Mouse (Mus musculus): ENCODE measurements around the gene Vmn2r62. TPM values are rescaled to one million over a fixed set of nuclear protein-coding genes. Genes with fewer than 3 reads are reported as not detected.
"Not testable (repeated sequence)": the region's sequence is repeated elsewhere in the genome, so short reads cannot be mapped to it uniquely, and the experiment has no call there.

Gene Vmn2r62
- polyA plus RNA-seq (2016; fragmentation: Nextera tagmentation; extraction: Ambion mirVana) = not detected in 2 replicates

DNA sequence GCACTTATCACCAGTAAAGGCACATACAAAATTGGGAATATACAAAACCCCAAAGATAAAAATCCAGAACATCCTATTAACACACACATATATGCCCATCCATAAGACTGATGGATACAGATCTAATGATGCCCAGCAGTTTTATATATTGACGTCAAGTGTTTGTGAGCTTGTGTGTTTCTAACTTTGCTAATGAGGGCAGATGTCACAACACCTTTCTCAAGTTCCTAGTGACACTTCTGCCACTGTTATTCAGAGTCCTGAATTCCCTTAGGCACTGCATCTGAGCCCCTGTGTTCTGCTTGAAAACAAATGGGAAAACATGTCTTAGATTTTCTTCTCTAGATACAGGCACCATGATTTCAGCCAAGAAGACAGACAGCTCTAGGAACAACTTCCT lies at the start of gene Vmn2r62:
Gene Vmn2r62, minus strand, starts transcription at position 101 of the 400 bp plus-strand sequence.
- H3K9me3 ChIP-seq; H3K4me1 ChIP-seq; H3K27ac ChIP-seq; H3K4me3 ChIP-seq; DNase-seq (ENCODE audit: low spot score); H3K36me3 ChIP-seq; H3K27me3 ChIP-seq (ENCODE audit: insufficient read depth, poor library complexity, severe bottlenecking): not testable (repeated sequence)
- no CpG with 5 or more reads among the region's 1 CpGs for WGBS

DNA sequence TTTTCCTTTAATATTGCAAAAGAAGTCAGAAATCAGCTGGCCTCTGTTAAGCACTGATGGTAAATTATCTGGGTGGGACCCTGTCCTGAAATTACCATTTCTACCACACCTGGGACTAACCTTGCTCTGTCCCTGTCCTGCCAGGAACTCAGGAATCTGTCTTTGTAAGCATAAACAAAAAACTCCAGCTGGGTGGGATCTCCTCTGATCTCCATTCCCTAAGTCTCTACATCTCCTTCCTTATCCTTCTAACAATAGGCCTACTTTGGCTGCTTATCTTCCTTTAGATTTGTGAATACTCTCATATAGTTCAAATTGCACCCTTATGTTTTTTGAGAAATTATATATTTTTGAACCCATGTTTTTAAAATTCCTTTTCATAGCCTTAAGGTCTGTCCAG lies 45.0 kb upstream of the Vmn2r62 start:
- not testable (repeated sequence) for H3K27ac ChIP-seq; H3K9me3 ChIP-seq; H3K36me3 ChIP-seq; DNase-seq (ENCODE audit: low spot score); H3K4me3 ChIP-seq; H3K4me1 ChIP-seq; H3K27me3 ChIP-seq (ENCODE audit: insufficient read depth, poor library complexity, severe bottlenecking)

DNA sequence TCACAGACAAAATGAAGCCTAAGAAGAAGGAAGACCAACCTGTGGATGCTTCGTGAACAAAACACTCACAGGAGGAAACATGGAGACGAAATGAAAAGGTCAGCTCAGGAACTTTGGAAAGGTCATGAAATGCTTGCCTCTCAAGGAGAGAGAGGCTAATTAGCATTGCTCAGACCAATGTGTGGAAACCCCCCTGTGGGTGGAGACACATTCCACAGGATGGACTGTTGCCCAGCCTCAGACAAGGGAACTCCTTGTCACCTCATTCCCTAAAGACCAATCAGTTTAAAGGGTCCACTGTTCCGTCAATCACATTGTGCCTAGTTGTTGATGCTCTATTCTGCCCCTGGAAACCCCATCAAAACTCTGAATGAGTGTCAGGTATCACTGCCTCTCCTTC lies 38.9 kb upstream of the Vmn2r62 start:
- Histone ChIP-seq H3K4me1 (no peaks in the 10 kb centered on the region), H3K27ac (no peak overlapping the region), H3K9me3 (peaks cover 4% of the 10 kb centered on the region; the same call in 1 of the 2 replicates), H3K36me3 (no peaks in the 10 kb centered on the region), H3K4me3 (no peak overlapping the region), H3K27me3 (ENCODE audit: insufficient read depth, poor library complexity, severe bottlenecking) (no peaks in the 10 kb centered on the region)
- 64% methylated on average over 3 of the region's 3 CpGs for WGBS
- DNase-seq (ENCODE audit: low spot score) = no peak

DNA sequence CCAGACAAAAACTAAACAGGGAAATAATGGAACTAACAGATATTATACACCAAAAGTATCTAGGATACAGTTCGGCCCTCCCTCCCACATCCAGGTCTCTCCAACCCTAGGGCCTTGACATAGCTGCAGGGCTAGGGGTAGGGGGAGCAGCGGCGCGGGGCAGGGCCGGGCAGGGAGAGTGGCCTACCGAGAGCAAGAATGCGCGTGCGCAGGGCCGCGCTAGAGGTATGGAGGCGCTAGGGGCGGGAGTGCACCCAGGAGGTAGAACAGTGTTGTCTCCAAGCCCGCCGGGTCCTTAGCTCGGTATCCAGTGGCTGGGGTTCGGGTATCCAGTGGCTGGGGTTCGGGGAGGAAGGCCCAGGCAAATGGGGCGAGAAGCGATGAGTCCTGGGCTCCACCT lies 43.5 kb downstream of the Vmn2r62 start:
- 49% methylated on average over 20 of the region's 20 CpGs for WGBS
- H3K4me3 ChIP-seq = no peak overlapping the region

DNA sequence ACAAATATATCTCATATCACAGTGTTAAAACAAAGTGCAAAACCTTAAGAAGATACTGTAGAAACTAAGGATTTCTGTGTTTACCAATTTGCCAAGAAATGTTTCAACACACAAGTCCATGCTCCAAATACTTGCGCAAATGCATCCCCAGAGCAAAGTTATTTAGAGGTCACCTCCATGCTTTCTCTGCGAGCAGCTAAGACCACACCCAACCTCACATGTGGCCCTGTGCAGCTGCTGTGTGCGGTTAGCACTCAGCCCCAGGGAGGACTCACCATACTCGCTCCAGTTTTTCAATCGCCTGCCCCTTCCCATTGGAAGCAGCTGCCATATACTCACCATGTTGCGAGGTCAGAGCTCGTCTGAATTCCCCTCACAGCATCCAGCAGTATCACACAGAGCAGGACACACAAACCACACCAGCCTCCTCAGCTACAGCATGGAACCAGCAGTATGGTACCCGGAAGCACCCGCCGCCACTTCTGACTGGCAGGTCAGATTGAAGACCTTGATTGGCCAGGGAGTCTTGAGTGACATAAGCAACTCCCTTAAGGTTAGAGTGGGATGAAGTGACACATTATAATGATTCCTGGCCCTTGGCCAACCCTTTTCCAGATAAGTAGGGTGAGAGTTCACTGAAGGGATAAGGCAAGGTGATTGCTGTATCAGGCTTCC lies 54.7 kb downstream of the Vmn2r62 start:
- H3K4me1 ChIP-seq = no peaks in the 10 kb centered on the region
- peaks cover 4% of the 10 kb centered on the region; the same call in 1 of the 2 replicates for H3K9me3 ChIP-seq
- DNase-seq (ENCODE audit: low spot score) = no peak
- no peaks in the 10 kb centered on the region for H3K36me3 ChIP-seq
- H3K27me3 ChIP-seq (ENCODE audit: insufficient read depth, poor library complexity, severe bottlenecking) = no peaks in the 10 kb centered on the region
- no peak overlapping the region for H3K27ac ChIP-seq
- WGBS = 82% methylated on average over 10 of the region's 10 CpGs
- H3K4me3 ChIP-seq = no peak overlapping the region

More for the DNA sequence above, 43.5 kb downstream of the Vmn2r62 start:
- no peaks in the 10 kb centered on the region for H3K27me3 ChIP-seq (ENCODE audit: insufficient read depth, poor library complexity, severe bottlenecking)
- H3K36me3 ChIP-seq = no peaks in the 10 kb centered on the region
- H3K27ac ChIP-seq = no peak overlapping the region
- peak; percentile 73 for DNase-seq (ENCODE audit: low spot score)
- H3K4me1 ChIP-seq = no peaks in the 10 kb centered on the region
- peaks cover 4% of the 10 kb centered on the region for H3K9me3 ChIP-seq

DNA sequence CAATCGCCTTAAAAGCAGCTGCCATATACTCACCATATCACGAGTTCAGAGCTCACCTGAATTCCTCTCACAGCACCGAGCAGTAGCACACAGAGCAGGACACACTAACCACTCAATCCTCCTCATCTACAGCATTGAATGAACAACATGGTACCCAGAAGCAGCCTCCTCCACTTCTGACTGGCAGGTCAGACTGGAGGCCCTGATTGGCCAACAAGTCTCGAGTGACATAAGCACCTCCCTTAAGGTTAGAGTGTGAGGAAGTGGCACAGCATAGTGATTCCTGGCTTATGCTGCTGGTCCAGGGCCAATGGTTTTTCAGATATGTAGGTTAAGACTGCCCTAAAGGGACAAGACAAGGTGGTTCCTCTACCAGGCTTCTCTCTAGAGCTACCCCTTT lies 66.4 kb downstream of the Vmn2r62 start, which contains the start of gene Gm17067:
Gene Gm17067, minus strand, starts transcription at position 101 of the 400 bp plus-strand sequence.
- not testable (repeated sequence) for H3K4me1 ChIP-seq; DNase-seq (ENCODE audit: low spot score); H3K27me3 ChIP-seq (ENCODE audit: insufficient read depth, poor library complexity, severe bottlenecking); H3K9me3 ChIP-seq; H3K36me3 ChIP-seq; H3K27ac ChIP-seq; H3K4me3 ChIP-seq
- WGBS = 85% methylated on average over 4 of the region's 4 CpGs

Other genes starting within 250 kb of the Vmn2r62 start
- not detected in 2 replicates for gene Gm21028, start 214.9 kb downstream of the Vmn2r62 start, polyA plus RNA-seq (2016; fragmentation: Nextera tagmentation; extraction: Ambion mirVana)
- 1.3 and 1.5 TPM in 2 replicates for gene Zfp977, start 201.0 kb downstream of the Vmn2r62 start, polyA plus RNA-seq (2016; fragmentation: Nextera tagmentation; extraction: Ambion mirVana)
- 3.0 and 3.4 TPM in 2 replicates for gene Zfp976, start 150.9 kb downstream of the Vmn2r62 start, polyA plus RNA-seq (2016; fragmentation: Nextera tagmentation; extraction: Ambion mirVana)
- 9.0 and 9.9 TPM in 2 replicates for gene Zfp975, start 100.8 kb downstream of the Vmn2r62 start, polyA plus RNA-seq (2016; fragmentation: Nextera tagmentation; extraction: Ambion mirVana)
- not detected in 2 replicates for gene Gm17067, start 66.5 kb downstream of the Vmn2r62 start, polyA plus RNA-seq (2016; fragmentation: Nextera tagmentation; extraction: Ambion mirVana)
- not detected in 2 replicates for gene Gm2381, start 73.7 kb upstream of the Vmn2r62 start, polyA plus RNA-seq (2016; fragmentation: Nextera tagmentation; extraction: Ambion mirVana)
- not detected in 2 replicates for gene Vmn2r63, start 140.3 kb upstream of the Vmn2r62 start, polyA plus RNA-seq (2016; fragmentation: Nextera tagmentation; extraction: Ambion mirVana)
- gene Gm9268, start 225.2 kb upstream of the Vmn2r62 start, polyA plus RNA-seq (2016; fragmentation: Nextera tagmentation; extraction: Ambion mirVana) = not detected in 2 replicates

Measured in heart, embryonic 10.5 days (tissue).